Mouse (Mus musculus) thymus, adult 2 months (tissue): ENCODE data around the gene Nceh1.

Experiments
- CTCF ChIP-seq: fragments of 200-500 bp; IDR thresholded peaks from 2 replicates; pipeline ENCODE4 v1.5.1; 2012; ENCODE audit warnings: mild to moderate bottlenecking, control low read depth, low read length, moderate library complexity, borderline replicate concordance; ENCODE audit not compliant: control insufficient read depth, poor library complexity, insufficient read depth; ENCODE audit errors: extremely low read depth
- POLR2A ChIP-seq: fragments of 200-500 bp; IDR thresholded peaks from 2 replicates; pipeline ENCODE4 v1.6.1; 2012; ENCODE audit warnings: mild to moderate bottlenecking, low read length, control low read depth, moderate library complexity; ENCODE audit not compliant: control insufficient read depth, poor library complexity, insufficient read depth; ENCODE audit errors: extremely low read depth

- TF ChIP-seq CTCF: no peak
- TF ChIP-seq POLR2A: peak; percentile 49; the same call in 1 of the 2 replicates
Measured at GRCm38 (mm10) chr3:27153701-27154209, 29.0 kb upstream of the Nceh1 start, which contains the start of gene Ect2.
